Mouse (Mus musculus): ENCODE data around the gene Flot2. TPM values are rescaled to one million over a fixed set of nuclear protein-coding genes. Genes with fewer than 3 reads are reported as not detected.
A peak's percentile ranks its signal among the peaks of the same experiment; 100 is the strongest.

Gene Flot2
- total and polyA plus RNA-seq, 2 experiments from 2014 or later, result 77.1 to 105 TPM

GRCm38 (mm10) chr11:78102142-78102541 lies 64.4 kb downstream of the Flot2 start:
- Histone ChIP-seq H3K36me3 (ENCODE audit: insufficient read depth) (peaks cover under 1% of the 10 kb centered on the region; the same call in 1 of the 2 replicates), H3K4me3 (ENCODE audit: low read depth, low read length) (no peak overlapping the region), H3K27me3 (ENCODE audit: insufficient read depth, low read length) (no peaks in the 10 kb centered on the region), H3K9me3 (ENCODE audit: low read length) (no peaks in the 10 kb centered on the region), H3K9ac (no peak overlapping the region), H3K4me2 (ENCODE audit: low read depth) (no peak overlapping the region), H3K4me1 (ENCODE audit: insufficient read depth) (no peaks in the 10 kb centered on the region), H3K27ac (ENCODE audit: low read depth, low read length) (no peak overlapping the region)
- no peak for ATAC-seq
- DNase-seq, result no peak
- 91% methylated on average over 5 of the region's 5 CpGs for WGBS
- no peak for TF ChIP-seq CTCF (IDR thresholded peaks at IDR 0.05; ENCODE audit: low read depth)

GRCm38 (mm10) chr11:78102958-78103747 lies 65.4 kb downstream of the Flot2 start:
- Histone ChIP-seq H3K36me3 (ENCODE audit: insufficient read depth) (peaks cover 9% of the 10 kb centered on the region; the same call in 1 of the 2 replicates), H3K9me3 (ENCODE audit: low read length) (no peaks in the 10 kb centered on the region), H3K27me3 (ENCODE audit: insufficient read depth, low read length) (no peaks in the 10 kb centered on the region), H3K9ac (no peak overlapping the region), H3K4me3 (ENCODE audit: low read depth, low read length) (no peak overlapping the region), H3K4me1 (ENCODE audit: insufficient read depth) (no peaks in the 10 kb centered on the region), H3K4me2 (ENCODE audit: low read depth) (no peak overlapping the region), H3K27ac (ENCODE audit: low read depth, low read length) (no peak overlapping the region)
- ATAC-seq (no peak), DNase-seq (no peak)
- 75% methylated on average over 5 of the region's 5 CpGs for WGBS
- 0 out of 2 replicates have a peak, but pooled peaks have one; percentile 4 for TF ChIP-seq CTCF (IDR thresholded peaks at IDR 0.05; ENCODE audit: low read depth)

- no peak overlapping the region for H3K4me3 ChIP-seq (ENCODE audit: low read depth, low read length)
- H3K27me3 ChIP-seq (ENCODE audit: insufficient read depth, low read length), result no peaks in the 10 kb centered on the region
- H3K9ac ChIP-seq, result no peak overlapping the region
- no peaks in the 10 kb centered on the region for H3K9me3 ChIP-seq (ENCODE audit: low read length)
- H3K27ac ChIP-seq (ENCODE audit: low read depth, low read length), result no peak overlapping the region
- peaks cover 9% of the 10 kb centered on the region; the same call in 1 of the 2 replicates for H3K36me3 ChIP-seq (ENCODE audit: insufficient read depth)
- ATAC-seq (no peak), DNase-seq (no peak)
- TF ChIP-seq CTCF (IDR thresholded peaks at IDR 0.05; ENCODE audit: low read depth), result no peak
- no peak overlapping the region for H3K4me2 ChIP-seq (ENCODE audit: low read depth)
- no peaks in the 10 kb centered on the region for H3K4me1 ChIP-seq (ENCODE audit: insufficient read depth)
- WGBS, result 95% methylated on average over 5 of the region's 5 CpGs
These were observed 66.8 kb downstream of the Flot2 start for GRCm38 (mm10) chr11:78104501-78104900.

MicroRNA genes within 50 kb of the gene (microRNA counts, 519-probe panel; counts per million panel counts)
- microRNA mmu-miR-144 (4,084 counts per million, percentile 47 among the panel's probes with 10 or more counts), microRNA mmu-miR-451 (4,390 counts per million, percentile 55 among the panel's probes with 10 or more counts)

Small RNA genes within 50 kb of the gene (microRNA-seq; reads per million reads assigned to microRNA genes)
- gene Mir144 (26.7 to 40.0 reads per million in 2 experiments), gene Mir451a (0 reads per million in 2 experiments), gene Mir451b (0 reads per million in 2 experiments)

Other genes with a start within 250 kb of the Flot2 start
- 3.8 and 6.8 TPM in 2 replicates for gene Pipox, start 143.8 kb upstream of the Flot2 start, total RNA-seq (2014; rRNA removed)
- gene Pipox, start 143.8 kb upstream of the Flot2 start, polyA plus RNA-seq (2015; fragmentation: Nextera tagmentation; extraction: Ambion mirVana), result 3.7 and 4.2 TPM in 2 replicates
- 150 and 194 TPM in 2 replicates for gene Sez6, start 107.1 kb upstream of the Flot2 start, total RNA-seq (2014; rRNA removed)
- gene Sez6, start 107.1 kb upstream of the Flot2 start, polyA plus RNA-seq (2015; fragmentation: Nextera tagmentation; extraction: Ambion mirVana), result 183 and 214 TPM in 2 replicates
- 35.9 and 49.3 TPM in 2 replicates for gene Phf12, start 55.2 kb upstream of the Flot2 start, total RNA-seq (2014; rRNA removed)
- gene Phf12, start 55.2 kb upstream of the Flot2 start, polyA plus RNA-seq (2015; fragmentation: Nextera tagmentation; extraction: Ambion mirVana), result 6.2 and 9.1 TPM in 2 replicates
- 48.4 and 59.2 TPM in 2 replicates for gene Dhrs13, start 5.7 kb upstream of the Flot2 start, total RNA-seq (2014; rRNA removed)
- 40.5 and 48.4 TPM in 2 replicates for gene Dhrs13, start 5.7 kb upstream of the Flot2 start, polyA plus RNA-seq (2015; fragmentation: Nextera tagmentation; extraction: Ambion mirVana)
- 27.4 and 30.3 TPM in 2 replicates for gene Eral1, start 42.5 kb downstream of the Flot2 start, total RNA-seq (2014; rRNA removed)
- gene Eral1, start 42.5 kb downstream of the Flot2 start, polyA plus RNA-seq (2015; fragmentation: Nextera tagmentation; extraction: Ambion mirVana), result 25.5 and 26.7 TPM in 2 replicates
- gene Fam222b, start 56.7 kb downstream of the Flot2 start, total RNA-seq (2014; rRNA removed), result 17.4 and 24.6 TPM in 2 replicates
- gene Fam222b, start 56.7 kb downstream of the Flot2 start, polyA plus RNA-seq (2015; fragmentation: Nextera tagmentation; extraction: Ambion mirVana), result 21.9 and 24.0 TPM in 2 replicates
- gene Traf4, start 127.7 kb downstream of the Flot2 start, total RNA-seq (2014; rRNA removed), result 99.0 and 107 TPM in 2 replicates
- gene Traf4, start 127.7 kb downstream of the Flot2 start, polyA plus RNA-seq (2015; fragmentation: Nextera tagmentation; extraction: Ambion mirVana), result 104 and 131 TPM in 2 replicates
- gene Nek8, start 138.7 kb downstream of the Flot2 start, total RNA-seq (2014; rRNA removed), result 4.7 and 6.1 TPM in 2 replicates
- 5.5 and 5.7 TPM in 2 replicates for gene Nek8, start 138.7 kb downstream of the Flot2 start, polyA plus RNA-seq (2015; fragmentation: Nextera tagmentation; extraction: Ambion mirVana)
- gene Tlcd1, start 138.8 kb downstream of the Flot2 start, total RNA-seq (2014; rRNA removed), result 15.3 and 22.0 TPM in 2 replicates
- 13.9 and 19.0 TPM in 2 replicates for gene Tlcd1, start 138.8 kb downstream of the Flot2 start, polyA plus RNA-seq (2015; fragmentation: Nextera tagmentation; extraction: Ambion mirVana)
- 772 and 968 TPM in 2 replicates for gene Rpl23a, start 145.7 kb downstream of the Flot2 start, total RNA-seq (2014; rRNA removed)
- 938 and 1,223 TPM in 2 replicates for gene Rpl23a, start 145.7 kb downstream of the Flot2 start, polyA plus RNA-seq (2015; fragmentation: Nextera tagmentation; extraction: Ambion mirVana)
- gene Rab34, start 150.5 kb downstream of the Flot2 start, total RNA-seq (2014; rRNA removed), result 76.9 and 83.5 TPM in 2 replicates
- 50.8 and 55.5 TPM in 2 replicates for gene Rab34, start 150.5 kb downstream of the Flot2 start, polyA plus RNA-seq (2015; fragmentation: Nextera tagmentation; extraction: Ambion mirVana)
- 0.81 and 2.4 TPM in 2 replicates for gene Proca1, start 155.5 kb downstream of the Flot2 start, total RNA-seq (2014; rRNA removed)
- gene Proca1, start 155.5 kb downstream of the Flot2 start, polyA plus RNA-seq (2015; fragmentation: Nextera tagmentation; extraction: Ambion mirVana), result 2.5 and 3.3 TPM in 2 replicates
- gene Sdf2, start 207.8 kb downstream of the Flot2 start, total RNA-seq (2014; rRNA removed), result 76.2 and 76.4 TPM in 2 replicates
- 92.1 and 92.8 TPM in 2 replicates for gene Sdf2, start 207.8 kb downstream of the Flot2 start, polyA plus RNA-seq (2015; fragmentation: Nextera tagmentation; extraction: Ambion mirVana)
- 31.8 and 44.1 TPM in 2 replicates for gene Supt6, start 208.1 kb downstream of the Flot2 start, total RNA-seq (2014; rRNA removed)
- gene Supt6, start 208.1 kb downstream of the Flot2 start, polyA plus RNA-seq (2015; fragmentation: Nextera tagmentation; extraction: Ambion mirVana), result 15.9 and 21.6 TPM in 2 replicates
- gene 2610507B11Rik, start 223.8 kb downstream of the Flot2 start, total RNA-seq (2014; rRNA removed), result 58.6 and 70.2 TPM in 2 replicates
- gene 2610507B11Rik, start 223.8 kb downstream of the Flot2 start, polyA plus RNA-seq (2015; fragmentation: Nextera tagmentation; extraction: Ambion mirVana), result 34.6 and 49.4 TPM in 2 replicates

Measured in forebrain, postnatal 0 days (tissue).